Mouse (Mus musculus) forelimb bud, embryonic 11.5 days (tissue): ENCODE data around the gene Fam83f.
A peak's percentile ranks its signal among the peaks of the same experiment; 100 is the strongest.

Experiments used
- DNase-seq: peaks from one replicate; pipeline ENCODE4 v3.0.0-alpha.2; 2012; ENCODE audit warnings: low read depth, low spot score

Fam83f gene

DNA sequence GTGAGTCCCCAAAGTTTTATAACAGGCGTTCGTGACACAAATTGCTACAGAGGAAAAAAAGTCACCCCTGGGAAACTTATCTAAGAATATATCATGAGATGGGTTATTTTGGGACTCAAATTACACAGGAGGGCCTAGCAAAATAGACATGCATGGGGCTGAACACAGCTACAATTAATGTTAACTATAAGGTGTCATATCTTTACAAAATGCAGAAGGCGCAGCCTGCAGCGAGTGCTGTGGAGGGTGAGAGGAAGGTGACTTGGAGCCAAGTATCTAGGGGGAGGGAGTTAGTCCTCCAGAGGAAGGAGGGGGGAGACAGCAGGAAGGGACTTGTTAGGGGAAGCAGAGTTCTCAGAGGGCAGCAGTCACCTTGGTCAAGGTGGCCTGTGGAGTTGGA is 7.2 kb upstream of the Fam83f start:
- DNase-seq, result no peak

DNA sequence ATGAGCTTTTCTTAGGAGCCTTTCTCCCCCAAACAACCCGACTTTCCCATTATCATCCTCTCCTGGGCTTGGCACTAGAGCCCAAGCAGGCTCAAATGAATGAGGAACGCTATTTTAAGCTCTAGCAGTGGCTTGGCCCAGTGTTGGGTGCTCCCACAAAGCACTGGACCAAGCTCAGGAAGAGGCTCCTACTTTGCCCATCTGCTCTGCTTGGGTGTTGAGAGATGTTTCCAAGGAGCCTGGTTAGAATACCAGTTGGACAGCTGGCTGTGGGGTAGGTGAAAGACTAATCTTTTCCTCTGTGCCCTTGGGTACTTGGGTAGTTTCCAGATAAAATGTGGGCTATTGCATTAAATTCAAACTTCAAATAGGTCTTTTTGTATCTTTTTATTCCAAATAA is 1.2 kb downstream of the Fam83f start:
- no peak for DNase-seq

- no peak for DNase-seq
These were observed 1.9 kb downstream of the Fam83f start for GRCm38 (mm10) chr15:80673337-80674095.

GRCm38 (mm10) chr15:80674700-80675099 is 3.1 kb downstream of the Fam83f start:
- DNase-seq, result no peak

DNA sequence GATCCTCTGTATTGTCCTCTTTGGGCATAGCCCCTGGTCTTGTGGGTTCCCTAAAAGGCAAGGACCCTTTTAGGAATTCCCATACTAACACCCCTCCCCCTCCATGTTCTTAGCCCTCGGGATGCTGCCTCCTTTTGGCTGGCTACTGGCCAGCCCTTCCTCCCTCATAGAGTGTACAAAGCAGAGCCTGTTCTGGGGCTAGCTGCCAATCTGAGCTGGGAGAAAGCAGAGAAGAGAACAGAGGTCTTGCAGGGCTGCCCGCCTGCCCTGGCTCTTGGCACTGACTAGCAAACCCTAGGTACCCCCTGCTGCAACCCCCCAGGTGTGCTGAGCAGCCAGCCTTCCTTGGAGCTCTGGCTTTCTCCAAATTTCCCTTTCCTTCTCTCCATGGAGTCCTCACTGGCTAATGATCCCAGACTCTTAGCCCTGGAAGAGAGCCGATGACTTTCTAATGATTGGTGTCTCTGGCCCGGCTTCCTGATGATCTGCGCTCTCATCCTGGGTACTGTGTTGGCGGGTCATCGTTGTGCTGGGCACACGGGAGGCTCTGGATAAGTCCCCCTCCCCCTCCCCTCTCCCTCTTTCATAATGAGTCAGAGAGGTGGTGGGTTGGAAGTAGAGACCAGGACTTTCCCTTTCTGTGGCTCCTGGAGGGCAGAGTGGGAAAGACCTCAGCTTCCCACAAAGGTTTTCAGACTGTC is 8.0 kb downstream of the Fam83f start:
- DNase-seq, result no peak

DNA sequence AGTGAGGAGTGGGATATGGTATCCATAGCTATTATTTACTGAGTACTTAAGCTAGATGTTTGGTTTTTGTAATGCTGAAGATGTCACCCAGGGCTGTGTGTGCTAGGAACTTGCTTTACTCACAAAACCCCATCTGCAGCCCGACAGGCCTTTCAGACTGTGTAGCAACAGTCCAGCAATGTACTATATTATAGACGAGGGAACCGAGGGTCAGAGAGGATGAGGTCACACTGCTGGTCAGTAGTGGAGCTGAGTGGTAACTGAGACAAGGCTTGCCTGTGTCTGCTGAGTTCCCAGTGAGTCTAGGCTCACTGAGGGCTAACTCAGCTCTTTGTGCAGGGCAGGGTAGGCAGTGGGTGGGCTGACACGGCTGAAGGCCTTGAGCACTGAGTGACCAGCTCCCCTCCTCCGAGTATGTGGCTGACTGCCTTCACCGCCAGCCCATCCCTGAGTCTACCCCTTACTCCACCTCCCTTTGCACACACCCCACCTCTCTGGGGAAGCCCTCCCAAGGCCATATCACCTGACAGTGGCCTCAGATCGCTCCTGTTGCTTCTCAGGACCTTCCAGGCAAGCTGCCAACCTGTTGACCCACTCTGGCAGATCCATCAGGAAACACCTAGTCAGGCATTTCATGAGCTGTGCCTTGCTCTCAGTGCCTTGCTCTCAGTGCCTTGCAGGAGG is 8.8 kb downstream of the Fam83f start:
- DNase-seq, result no peak

GRCm38 (mm10) chr15:80681466-80681881 is 9.8 kb downstream of the Fam83f start:
- no peak for DNase-seq

DNA sequence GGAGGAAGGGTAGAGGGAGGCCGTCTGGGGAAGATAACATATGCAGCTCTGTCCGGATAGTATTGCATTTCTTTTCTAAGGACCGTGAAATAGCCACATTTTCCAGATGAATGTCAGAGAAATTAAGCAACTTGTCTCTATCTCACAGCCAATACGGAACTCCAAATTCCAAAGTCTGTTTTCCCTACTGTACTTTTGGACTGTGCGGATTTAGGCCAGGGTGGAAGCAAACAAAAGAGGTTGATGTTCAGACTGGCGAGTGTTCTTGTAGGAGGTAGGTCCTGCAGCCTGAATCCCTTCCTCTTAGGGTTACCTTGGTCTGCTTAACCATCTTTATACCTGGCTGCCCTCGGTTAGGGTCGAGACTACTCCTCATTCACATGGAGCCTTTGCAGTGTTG is 10.7 kb downstream of the Fam83f start:
- DNase-seq, result no peak

GRCm38 (mm10) chr15:80683151-80683550 is 11.5 kb downstream of the Fam83f start:
- DNase-seq, result no peak

- no peak for DNase-seq
These were observed 12.3 kb downstream of the Fam83f start for GRCm38 (mm10) chr15:80683990-80684389.

DNA sequence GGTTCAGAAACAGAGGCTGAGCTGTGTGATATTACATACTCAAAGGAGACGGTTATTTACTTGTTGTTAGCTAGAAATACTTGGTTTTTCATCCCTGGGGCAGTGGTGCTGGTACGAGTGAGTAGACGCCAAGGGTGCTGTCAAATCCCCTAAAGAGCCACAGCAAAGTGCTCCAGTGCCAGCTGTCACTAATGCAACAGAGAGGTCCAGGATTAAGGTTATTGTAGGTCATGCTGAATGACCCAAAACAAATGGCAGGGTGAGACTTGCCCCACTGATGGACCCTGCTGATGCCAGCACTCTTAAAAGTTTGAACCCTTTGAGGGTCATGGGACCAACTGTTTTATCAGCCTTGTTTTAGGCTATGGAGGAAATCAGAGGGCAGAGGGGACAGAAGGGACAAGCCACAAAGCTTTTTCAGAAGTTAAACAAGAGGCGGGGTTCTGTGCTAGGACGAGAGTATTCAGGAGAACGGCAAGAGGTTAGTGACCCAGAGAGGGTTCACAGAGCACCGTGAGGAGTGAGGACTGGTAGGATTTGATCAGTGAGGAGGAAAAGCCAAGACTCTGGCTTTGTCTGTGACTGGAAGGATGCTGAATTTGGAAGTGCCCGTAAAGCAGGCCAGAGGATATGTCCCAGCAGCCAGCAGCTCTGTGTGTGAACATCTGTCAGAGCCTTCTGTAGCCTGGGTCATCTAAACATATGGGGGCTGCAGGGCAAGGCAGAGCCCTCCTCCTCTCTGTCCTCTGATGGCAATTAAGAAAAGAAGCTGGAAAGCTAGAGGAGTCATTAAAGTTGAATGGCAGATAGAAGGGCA is 13.3 kb downstream of the Fam83f start:
- DNase-seq, result no peak

DNA sequence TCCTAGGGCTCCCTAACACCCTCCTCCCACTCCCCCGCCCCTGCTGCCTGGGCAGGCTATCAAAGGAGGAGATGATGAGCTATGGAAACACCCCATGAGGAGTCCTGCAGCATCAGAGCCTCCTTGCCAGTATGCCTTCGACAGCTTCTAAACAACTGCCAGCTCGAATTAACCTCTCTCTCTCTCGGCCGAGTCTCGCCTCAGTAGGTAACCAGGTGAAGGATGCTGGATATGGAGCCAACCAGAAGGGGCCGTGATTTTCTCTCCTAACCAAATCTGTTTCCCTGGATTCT is 13.9 kb downstream of the Fam83f start:
- no peak for DNase-seq

DNA sequence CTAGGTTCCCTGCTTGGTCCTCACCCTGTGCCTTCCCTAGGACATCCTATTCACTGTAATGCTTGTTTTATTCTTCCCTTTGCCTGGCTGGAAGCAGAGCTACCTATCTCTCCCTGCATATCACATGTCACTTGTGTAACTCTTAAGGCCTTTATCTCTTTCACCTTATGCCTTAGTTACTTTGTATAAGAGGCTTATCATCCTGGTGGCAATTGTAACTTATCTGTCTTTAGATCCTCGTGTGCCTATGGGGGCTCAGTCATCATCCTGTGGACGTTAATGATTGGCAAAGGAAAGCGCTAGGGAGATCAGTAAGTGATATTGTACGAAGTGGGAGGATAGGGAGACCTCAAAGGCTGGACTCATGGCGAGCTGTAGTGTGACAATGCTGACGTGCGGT is 16.9 kb downstream of the Fam83f start:
- DNase-seq, result no peak

DNA sequence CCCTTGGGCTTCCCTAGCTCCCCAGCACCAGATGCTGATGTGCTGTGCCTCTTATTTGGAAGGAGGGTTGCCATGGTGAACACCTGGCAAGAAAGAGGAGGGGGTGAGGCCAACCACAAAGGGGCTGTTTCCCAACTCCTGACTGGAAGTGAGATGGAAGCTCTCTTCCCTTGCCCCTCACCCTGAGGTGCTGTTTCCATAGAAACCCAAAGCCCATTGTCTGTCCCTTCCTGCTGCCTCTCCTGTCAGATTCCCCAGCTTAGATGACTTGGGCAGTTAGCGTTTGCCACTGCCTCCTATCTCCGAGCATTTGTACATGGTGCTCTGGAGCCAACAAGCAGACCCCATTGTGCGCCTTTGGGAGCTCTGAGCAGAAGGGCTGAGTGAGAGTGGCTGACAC is 21.8 kb downstream of the Fam83f start:
- DNase-seq, result peak; percentile 41

DNA sequence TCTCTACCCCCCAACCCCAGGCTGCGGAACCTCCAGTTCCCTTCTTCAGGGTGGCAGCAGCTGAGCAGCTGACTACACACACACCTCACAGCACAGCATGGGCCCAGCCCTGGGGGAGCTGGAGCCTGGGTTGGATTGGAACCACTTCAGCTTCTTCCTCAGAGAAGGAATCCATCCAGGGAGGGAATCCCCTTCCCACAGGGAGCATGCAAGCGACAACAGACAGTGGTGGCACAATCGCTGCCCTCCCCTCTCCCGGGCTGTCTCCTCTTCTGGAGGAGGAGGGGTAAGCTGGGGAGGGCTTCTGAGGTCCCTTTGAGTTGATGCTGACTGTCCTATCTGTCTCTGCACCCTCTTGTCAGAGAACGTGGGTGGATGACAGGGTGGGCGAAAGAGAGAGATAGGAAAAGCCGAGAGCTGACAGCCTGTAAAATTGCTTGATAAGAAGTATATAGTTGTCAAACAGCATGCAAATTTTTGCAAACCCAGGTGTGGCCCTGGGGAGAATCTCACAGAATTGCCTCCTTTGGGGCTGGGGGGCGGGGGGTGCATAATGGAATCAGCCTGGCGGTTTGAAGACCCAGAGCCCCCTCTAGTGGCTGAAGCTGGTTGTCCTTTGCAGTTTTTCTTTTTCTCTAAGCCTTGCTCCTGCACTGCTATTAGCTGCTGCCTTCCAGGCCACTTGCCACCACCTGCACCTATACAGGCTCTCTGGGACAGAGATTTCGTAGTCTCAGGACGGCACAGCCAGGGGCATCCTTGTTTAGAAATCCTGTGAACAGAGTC is 22.7 kb downstream of the Fam83f start:
- peak; percentile 56 for DNase-seq

GRCm38 (mm10) chr15:80697564-80697963 is 25.9 kb downstream of the Fam83f start:
- DNase-seq, result peak; percentile 39

- no peak for DNase-seq
These were observed 30.0 kb downstream of the Fam83f start for GRCm38 (mm10) chr15:80701481-80702257.

DNA sequence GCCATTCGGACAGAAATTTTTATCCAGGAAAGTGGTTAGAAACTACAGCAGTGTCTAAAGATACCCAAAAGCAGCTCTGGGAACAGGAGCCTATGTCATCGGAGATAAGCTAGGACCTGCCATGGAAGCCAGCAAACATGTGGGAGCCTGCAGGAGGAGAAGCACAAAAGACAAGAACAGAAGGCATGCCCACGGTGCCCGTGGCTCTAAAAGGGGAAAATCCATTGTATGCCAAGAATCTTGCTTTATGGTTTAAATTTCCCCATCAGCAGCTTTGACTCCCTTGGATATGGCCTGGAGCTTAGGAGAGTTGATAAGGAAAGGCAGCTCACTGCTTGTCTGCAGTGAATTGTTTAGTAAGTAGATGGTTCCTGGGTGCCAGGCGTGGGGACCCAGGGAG is 31.3 kb downstream of the Fam83f start:
- no peak for DNase-seq

- DNase-seq, result no peak
These were observed 31.8 kb downstream of the Fam83f start for GRCm38 (mm10) chr15:80703495-80703894.

GRCm38 (mm10) chr15:80704267-80704666 is 32.6 kb downstream of the Fam83f start:
- peak; percentile 81 for DNase-seq
